In the genomic region with DNA sequence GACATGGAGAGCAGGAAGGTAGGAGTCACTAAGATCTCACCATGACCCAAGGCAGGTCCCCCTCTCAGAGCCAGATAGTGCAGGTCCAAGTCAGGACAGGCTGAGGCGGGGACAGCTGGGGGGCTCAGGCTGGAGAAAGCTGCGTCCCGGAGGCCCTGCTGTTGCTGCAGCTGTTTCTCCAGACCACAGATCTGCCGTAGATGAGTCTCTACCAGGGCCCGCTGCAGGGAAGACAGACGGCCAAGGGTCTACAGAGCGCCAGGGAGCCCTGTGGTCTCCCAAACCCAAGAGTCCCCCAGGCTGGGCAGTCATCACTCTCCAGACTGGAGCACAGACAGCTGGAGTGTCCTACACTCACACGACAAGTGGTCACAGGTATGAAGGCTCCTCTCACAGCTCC, we compare ENCODE assay signal across 16 mouse cellular contexts. TPM values are rescaled to one million over a fixed set of nuclear protein-coding genes. Genes with fewer than 3 reads are reported as not detected.
DNase-seq lines count a peak whose midpoint lies in the region; ATAC-seq and TF ChIP-seq lines count a peak whose summit lies in the region.
"Had no signal": no experiment of that assay in that cellular context is flagged by ENCODE, and none has a peak within 500 bp of the region (broad histone marks: within the 10 kb centered on the region; RNA-seq: fewer than 3 reads in every experiment).

No protein-coding gene starts in this region.

- H3K27me3 ChIP-seq in forebrain, embryonic 11.5 days (ENCODE audit: control insufficient read depth, insufficient read depth, low read length) = no peaks in the 10 kb centered on the region
- H3K27me3 ChIP-seq in forebrain, embryonic 10.5 days (ENCODE audit: poor library complexity, severe bottlenecking) = peaks cover 34% of the 10 kb centered on the region
- H3K27me3 ChIP-seq in heart, embryonic 12.5 days (replicated peaks) = peaks cover 23% of the 10 kb centered on the region; the same call in 1 of the 2 replicates
- no peaks in the 10 kb centered on the region for H3K27me3 ChIP-seq in heart, adult 2 months (ENCODE audit: control insufficient read depth, insufficient read depth, low read length)
- H3K27me3 ChIP-seq in heart, embryonic 16.5 days (ENCODE audit: control insufficient read depth, insufficient read depth, low read length) = peaks cover 2% of the 10 kb centered on the region; the same call in 1 of the 2 replicates
- peaks cover 40% of the 10 kb centered on the region for H3K27me3 ChIP-seq in myocyte (ENCODE audit: control insufficient read depth, insufficient read depth, insufficient read length)
- H3K27me3 ChIP-seq: hindbrain, embryonic 15.5 days had no signal

- no peak overlapping the region for H3K4me2 ChIP-seq in forebrain, embryonic 11.5 days (ENCODE audit: low read depth, low read length, severe bottlenecking)
- H3K4me2 ChIP-seq in heart, embryonic 12.5 days = peak overlapping the region; percentile 82
- H3K4me2 ChIP-seq in heart, embryonic 16.5 days (ENCODE audit: low read depth, low read length) = peak overlapping the region; percentile 17; the same call in 1 of the 2 replicates
- H3K4me2 ChIP-seq in myocyte (ENCODE audit: low read depth) = no peak overlapping the region
- H3K4me2 ChIP-seq: forebrain, embryonic 13.5 days; hindbrain, embryonic 15.5 days had no signal

- no peak overlapping the region for H3K4me3 ChIP-seq in forebrain, embryonic 11.5 days (ENCODE audit: low read depth, low read length)
- H3K4me3 ChIP-seq in forebrain, embryonic 10.5 days = no peak overlapping the region
- 0 out of 2 replicates have a peak overlapping the region, but pooled peaks have one; percentile 93 for H3K4me3 ChIP-seq in heart, embryonic 12.5 days
- H3K4me3 ChIP-seq in heart, adult 2 months = no peak overlapping the region
- no peak overlapping the region; the same call in 1 of the 2 replicates for H3K4me3 ChIP-seq in heart, embryonic 16.5 days (ENCODE audit: low read length)
- no peak overlapping the region for H3K4me3 ChIP-seq in myocyte
- H3K4me3 ChIP-seq: forebrain, embryonic 13.5 days; hindbrain, embryonic 15.5 days had no signal

- WGBS in forebrain, embryonic 11.5 days = 87% methylated on average over 8 of the region's 8 CpGs
- 88% methylated on average over 8 of the region's 8 CpGs for WGBS in forebrain, embryonic 10.5 days
- 62% methylated on average over 8 of the region's 8 CpGs for WGBS in heart, embryonic 12.5 days
- WGBS in heart, adult 2 months = 80% methylated on average over 8 of the region's 8 CpGs
- WGBS in heart, embryonic 16.5 days = 76% methylated on average over 8 of the region's 8 CpGs

- peak; percentile 50 for DNase-seq in forebrain, embryonic 11.5 days (ENCODE audit: low spot score)
- DNase-seq in forebrain, embryonic 10.5 days (ENCODE audit: extremely low spot score, low spot score) = no peak
- no peak for DNase-seq in heart, adult 2 months
- DNase-seq in heart, postnatal 36 days = no peak
- no peak for DNase-seq in cerebellum, postnatal 36 days

- H3ac ChIP-seq in myocyte (ENCODE audit: control insufficient read depth, insufficient read length) = no peak overlapping the region

- no peak for TF ChIP-seq CTCF in heart, adult 2 months (IDR thresholded peaks at IDR 0.05)

- H3K36me3 ChIP-seq in forebrain, embryonic 11.5 days (ENCODE audit: control insufficient read depth, insufficient read depth, low read length) = no peaks in the 10 kb centered on the region
- peaks cover 38% of the 10 kb centered on the region for H3K36me3 ChIP-seq in forebrain, embryonic 10.5 days (replicated peaks)
- H3K36me3 ChIP-seq in heart, embryonic 12.5 days = peaks cover 24% of the 10 kb centered on the region
- H3K36me3 ChIP-seq in heart, adult 2 months (ENCODE audit: control insufficient read depth, insufficient read depth, low read length) = no peaks in the 10 kb centered on the region
- H3K36me3 ChIP-seq in heart, embryonic 16.5 days (ENCODE audit: control insufficient read depth, insufficient read depth) = 0 out of 2 replicates have a peak, but pooled peaks cover 2% of the 10 kb centered on the region
- H3K36me3 ChIP-seq in myocyte (ENCODE audit: control insufficient read depth, insufficient read depth) = no peaks in the 10 kb centered on the region

- H3K4me1 ChIP-seq in forebrain, embryonic 11.5 days (replicated peaks; ENCODE audit: control insufficient read depth, insufficient read depth, low read length) = peaks cover 23% of the 10 kb centered on the region
- H3K4me1 ChIP-seq in forebrain, embryonic 10.5 days = peaks cover 56% of the 10 kb centered on the region
- peaks cover 52% of the 10 kb centered on the region for H3K4me1 ChIP-seq in heart, embryonic 12.5 days (replicated peaks)
- H3K4me1 ChIP-seq in heart, adult 2 months (ENCODE audit: control insufficient read depth, insufficient read depth, low read length) = peaks cover 5% of the 10 kb centered on the region
- H3K4me1 ChIP-seq in heart, embryonic 16.5 days (ENCODE audit: control insufficient read depth, insufficient read depth, low read length) = peaks cover 28% of the 10 kb centered on the region

- H3K79me2 ChIP-seq in heart, adult 2 months (replicated peaks; ENCODE audit: control insufficient read depth, insufficient read depth, low read length) = no peaks in the 10 kb centered on the region
- no peaks in the 10 kb centered on the region for H3K79me2 ChIP-seq in myocyte (ENCODE audit: control insufficient read depth, insufficient read depth)

- intact Hi-C loops in heart, adult 2 months (cut with DNase I) = loop anchor here (5.0 kb wide), 1 partner anchor 45 kb away; no protein-coding TSS in a partner anchor
- intact Hi-C loops in heart, postnatal 36 days (cut with DNase I) = loop anchor here (2.0 kb wide), 1 partner anchor 75 kb away; no protein-coding TSS in a partner anchor

- no peak for ATAC-seq in forebrain, embryonic 11.5 days (replicated peaks; ENCODE audit: low FRiP score)
- ATAC-seq in heart, embryonic 12.5 days (ENCODE audit: insufficient number of reproducible peaks, low FRiP score) = no peak
- no peak for ATAC-seq in heart, embryonic 16.5 days (replicated peaks; ENCODE audit: extremely low read depth, insufficient read depth, low FRiP score)
- ATAC-seq: activated CD4-positive, CD25-positive, alpha-beta regulatory T cell, adult 4 months; forebrain, embryonic 13.5 days; forebrain, postnatal 0 days; Patski had no signal

- TF ChIP-seq POLR2A in heart, adult 2 months (IDR thresholded peaks at IDR 0.05; ENCODE audit: insufficient read depth, low read depth, low read length) = no peak
- no peak for TF ChIP-seq POLR2A in myocyte (IDR thresholded peaks at IDR 0.05; ENCODE audit: insufficient read length, low read depth)

- H3K9me3 ChIP-seq in forebrain, embryonic 11.5 days (ENCODE audit: control insufficient read depth, low read length) = no peaks in the 10 kb centered on the region
- no peaks in the 10 kb centered on the region for H3K9me3 ChIP-seq in forebrain, embryonic 10.5 days
- no peaks in the 10 kb centered on the region for H3K9me3 ChIP-seq in heart, embryonic 12.5 days (replicated peaks)
- H3K9me3 ChIP-seq in heart, embryonic 16.5 days (replicated peaks; ENCODE audit: control insufficient read depth, low read length) = no peaks in the 10 kb centered on the region
- H3K9me3 ChIP-seq: forebrain, embryonic 13.5 days; hindbrain, embryonic 15.5 days had no signal

- H3K9ac ChIP-seq in forebrain, embryonic 11.5 days (ENCODE audit: low read length) = no peak overlapping the region
- H3K9ac ChIP-seq in heart, embryonic 12.5 days = 0 out of 2 replicates have a peak overlapping the region, but pooled peaks have one; percentile 33
- H3K9ac ChIP-seq in heart, adult 2 months (ENCODE audit: low read depth, low read length) = no peak overlapping the region
- no peak overlapping the region for H3K9ac ChIP-seq in heart, embryonic 16.5 days (ENCODE audit: low read length)
- H3K9ac ChIP-seq: forebrain, embryonic 13.5 days; forebrain, postnatal 0 days; hindbrain, embryonic 15.5 days had no signal

- no peak overlapping the region for H3K27ac ChIP-seq in forebrain, embryonic 11.5 days (ENCODE audit: low read depth, low read length)
- no peak overlapping the region for H3K27ac ChIP-seq in forebrain, embryonic 10.5 days
- H3K27ac ChIP-seq in heart, embryonic 12.5 days (ENCODE audit: poor library complexity, severe bottlenecking) = no peak overlapping the region
- no peak overlapping the region for H3K27ac ChIP-seq in heart, adult 2 months
- no peak overlapping the region for H3K27ac ChIP-seq in heart, embryonic 16.5 days (ENCODE audit: low read length)
- H3K27ac ChIP-seq: forebrain, embryonic 13.5 days; hindbrain, embryonic 15.5 days; kidney, postnatal 0 days had no signal

- TF ChIP-seq EP300 in heart, adult 2 months (IDR thresholded peaks at IDR 0.05; ENCODE audit: insufficient read depth, low read depth, low read length) = no peak

RNA-seq across cellular contexts. Expression of a gene that starts 4.0 kb away (rescaled TPM):
- polyA plus RNA-seq in forebrain, embryonic 11.5 days (2014; fragmentation: Nextera tagmentation; extraction: Ambion mirVana) = 5.4 and 6.7 TPM in 2 replicates
- polyA plus RNA-seq in forebrain, embryonic 10.5 days (2016; fragmentation: Nextera tagmentation; extraction: Ambion mirVana) = 3.9 and 4.0 TPM in 2 replicates
- polyA plus RNA-seq in heart, embryonic 12.5 days (2016; fragmentation: Nextera tagmentation; extraction: Ambion mirVana) = 10.6 and 12.6 TPM in 2 replicates
- total RNA-seq in heart, adult 2 months (2021) = 10 to 100 TPM; 12.1 to 12.2 TPM
- 13.5 and 14.1 TPM in 2 replicates for polyA plus RNA-seq in heart, adult 2 months (2012; rRNA removed)
- 3.8 and 4.3 TPM in 2 replicates for polyA plus RNA-seq in heart, embryonic 16.5 days (2015; fragmentation: Nextera tagmentation; extraction: Ambion mirVana)
- 10 to 100 TPM; 11.0 to 15.3 TPM for total RNA-seq in heart, postnatal 36 days (2021)
- 0.22 TPM for polyA plus RNA-seq in myocyte (2012; fragmentation: generic; extraction: Trizol)

RNA-seq across cellular contexts. Expression of a gene that starts 32.2 kb away (rescaled TPM):
- 0.17 and 0.21 TPM in 2 replicates for polyA plus RNA-seq in forebrain, embryonic 11.5 days (2014; fragmentation: Nextera tagmentation; extraction: Ambion mirVana)
- polyA plus RNA-seq in forebrain, embryonic 10.5 days (2016; fragmentation: Nextera tagmentation; extraction: Ambion mirVana) = 0.23 and 0.37 TPM in 2 replicates
- not detected in 2 replicates for polyA plus RNA-seq in heart, embryonic 12.5 days (2016; fragmentation: Nextera tagmentation; extraction: Ambion mirVana)
- total RNA-seq in heart, adult 2 months (2021) = not detected
- 0.15 and 0.45 TPM in 2 replicates for polyA plus RNA-seq in heart, adult 2 months (2012; rRNA removed)
- polyA plus RNA-seq in heart, embryonic 16.5 days (2015; fragmentation: Nextera tagmentation; extraction: Ambion mirVana) = 0.41 and 0.46 TPM in 2 replicates
- total RNA-seq in heart, postnatal 36 days (2021) = not detected
- not detected for polyA plus RNA-seq in myocyte (2012; fragmentation: generic; extraction: Trizol)
- polyA plus RNA-seq: embryonic facial prominence, embryonic 11.5 days; intestine, embryonic 14.5 days; kidney, postnatal 0 days; Patski had no signal

RNA-seq across cellular contexts. Expression of a gene that starts 40.3 kb away (rescaled TPM):
- polyA plus RNA-seq in forebrain, embryonic 11.5 days (2014; fragmentation: Nextera tagmentation; extraction: Ambion mirVana) = 114 TPM in 2 replicates
- 98.3 and 99.9 TPM in 2 replicates for polyA plus RNA-seq in forebrain, embryonic 10.5 days (2016; fragmentation: Nextera tagmentation; extraction: Ambion mirVana)
- 41.7 and 45.4 TPM in 2 replicates for polyA plus RNA-seq in heart, embryonic 12.5 days (2016; fragmentation: Nextera tagmentation; extraction: Ambion mirVana)
- total RNA-seq in heart, adult 2 months (2021) = 10 to 100 TPM; 71.7 to 80.8 TPM
- polyA plus RNA-seq in heart, adult 2 months (2012; rRNA removed) = 22.1 and 43.5 TPM in 2 replicates
- polyA plus RNA-seq in heart, embryonic 16.5 days (2015; fragmentation: Nextera tagmentation; extraction: Ambion mirVana) = 30.1 and 31.3 TPM in 2 replicates
- 10 to 100 TPM; 83.7 to 85.7 TPM for total RNA-seq in heart, postnatal 36 days (2021)
- polyA plus RNA-seq in myocyte (2012; fragmentation: generic; extraction: Trizol) = 103 TPM

Comparison
In these comparisons a context has a peak if more than half of its experiments do, and no peak if none do; other contexts are left out.
1. H3K4me2 ChIP-seq: peak in heart, embryonic 12.5 days (single experiment) and heart, embryonic 16.5 days (single experiment); none in forebrain, embryonic 11.5 days (single experiment) and myocyte (single experiment).